Mouse (Mus musculus) layer of hippocampus, adult 8-10 months (tissue): ENCODE data around the gene Igf1r. TPM values are rescaled to one million over a fixed set of nuclear protein-coding genes. Genes with fewer than 3 reads are reported as not detected.

Experiments
- total RNA-seq, 4 experiments: library from RNA; stranded (reverse); gene quantifications; 2 replicates each; pipeline ENCODE4 v1.2.4; 2022

Igf1r gene
- total RNA-seq, 4 experiments from 2014 or later, result 36.7 to 55.9 (median 50.7) TPM

Other genes with a start within 250 kb of the Igf1r start
- gene Synm, start 193.1 kb upstream of the Igf1r start, total RNA-seq, result 10 to 100 TPM; 19.7 to 21.7 (median 20.6) TPM